Mouse (Mus musculus) myocyte (in vitro differentiated cells): Measurements from ENCODE around the gene Tspan31.

Experiments used
- CEBPB ChIP-seq: IDR thresholded peaks from 2 replicates; pipeline ENCODE4 v1.6.1; 2011; ENCODE audit warnings: mild to moderate bottlenecking, moderate library complexity; ENCODE audit not compliant: poor library complexity, insufficient read depth, severe bottlenecking
- E2F4 ChIP-seq: IDR thresholded peaks from one replicate; pipeline ENCODE4 v1.6.1; 2011; ENCODE audit warnings: mild to moderate bottlenecking, control low read depth, moderate library complexity; ENCODE audit not compliant: insufficient read depth
- MAX ChIP-seq: IDR thresholded peaks from one replicate; pipeline ENCODE4 v1.6.1; 2011; ENCODE audit warnings: low read depth, mild to moderate bottlenecking, control low read depth
- MYOD1 ChIP-seq, 3 experiments: IDR thresholded peaks; one replicate each; pipeline ENCODE4 v1.6.1; 2011; ENCODE audit warnings: control low read depth in 2 of 3, low read depth in 2 of 3, mild to moderate bottlenecking in 2 of 3, moderate library complexity in 1 of 3; ENCODE audit not compliant: insufficient read length in 2 of 3, control insufficient read depth in 1 of 3
- MYOG ChIP-seq, 3 experiments: IDR thresholded peaks; one replicate each; pipeline ENCODE4 v1.6.1; 2011; ENCODE audit warnings: control low read depth in 2 of 3, low read depth in 2 of 3, mild to moderate bottlenecking in 2 of 3; ENCODE audit not compliant: insufficient read length in 2 of 3, control insufficient read depth in 1 of 3, insufficient read depth in 1 of 3
- POLR2A ChIP-seq: IDR thresholded peaks from one replicate; pipeline ENCODE4 v1.6.1; 2011; ENCODE audit warnings: low read depth, mild to moderate bottlenecking, control low read depth, moderate library complexity; ENCODE audit not compliant: insufficient read length
- POLR2AphosphoS2 ChIP-seq: IDR thresholded peaks from one replicate; pipeline ENCODE4 v1.6.1; 2011; ENCODE audit warnings: low read depth, control low read depth; ENCODE audit not compliant: insufficient read length
- REST ChIP-seq: IDR thresholded peaks from one replicate; pipeline ENCODE4 v1.6.1; 2011; ENCODE audit warnings: mild to moderate bottlenecking, control low read depth, moderate library complexity; ENCODE audit not compliant: insufficient read depth, insufficient read length
- SRF ChIP-seq: IDR thresholded peaks from one replicate; pipeline ENCODE4 v1.6.1; 2011; ENCODE audit warnings: low read depth; ENCODE audit not compliant: control insufficient read depth, insufficient read length
- TCF12 ChIP-seq: IDR thresholded peaks from one replicate; pipeline ENCODE4 v1.6.1; 2011; ENCODE audit warnings: mild to moderate bottlenecking, control low read depth; ENCODE audit not compliant: poor library complexity, insufficient read depth, severe bottlenecking
- TCF3 ChIP-seq: IDR thresholded peaks from one replicate; pipeline ENCODE4 v1.6.1; 2011; ENCODE audit warnings: low read depth, control low read depth; ENCODE audit not compliant: insufficient read length
- USF1 ChIP-seq: IDR thresholded peaks from one replicate; pipeline ENCODE4 v1.6.1; 2011; ENCODE audit warnings: low read depth, mild to moderate bottlenecking, control low read depth, moderate library complexity

- TF ChIP-seq REST (no peak), POLR2AphosphoS2 (no peak), MAX (no peak), TCF12 (no peak), POLR2A (no peak), USF1 (no peak), E2F4 (no peak), CEBPB (no peak), SRF (no peak), MYOD1 (IDR thresholded peaks at IDR 0.05; ENCODE audit: control insufficient read depth in 1 of 3, insufficient read length in 2 of 3, low read depth in 2 of 3) (no peak), TCF3 (no peak), MYOG (IDR thresholded peaks at IDR 0.05; ENCODE audit: control insufficient read depth in 1 of 3, insufficient read depth in 1 of 3, insufficient read length in 2 of 3, low read depth in 2 of 3) (no peak)
These were observed 44.3 kb upstream of the Tspan31 start for GRCm38 (mm10) chr10:127114408-127114807.
